Mouse (Mus musculus) embryo, embryonic 11 days (tissue): Measurements from ENCODE around the gene Gba.
A peak's percentile ranks its signal among the peaks of the same experiment; 100 is the strongest.
"Not testable (repeated sequence)": the region's sequence is repeated elsewhere in the genome, so short reads cannot be mapped to it uniquely, and the experiment has no call there.

Source experiments
- DNase-seq: peaks from one replicate; pipeline ENCODE4 v3.0.0-alpha.2; 2015

Gba gene

GRCm38 (mm10) chr3:89216407-89216806, 13.7 kb downstream of the Gba start:
- DNase-seq = not testable (repeated sequence)

GRCm38 (mm10) chr3:89218271-89218670, 15.5 kb downstream of the Gba start:
- DNase-seq = no peak

GRCm38 (mm10) chr3:89219546-89219945, 16.8 kb downstream of the Gba start:
- DNase-seq = peak; percentile 39

GRCm38 (mm10) chr3:89221167-89221566, 18.4 kb downstream of the Gba start:
- DNase-seq = no peak

GRCm38 (mm10) chr3:89224796-89225195, 22.1 kb downstream of the Gba start:
- no peak for DNase-seq

- no peak for DNase-seq
Observed at GRCm38 (mm10) chr3:89225321-89225815, 22.6 kb downstream of the Gba start.

GRCm38 (mm10) chr3:89225918-89226317, 23.2 kb downstream of the Gba start:
- DNase-seq = peak; percentile 89

- no peak for DNase-seq
Observed at GRCm38 (mm10) chr3:89226361-89226760, 23.6 kb downstream of the Gba start.

GRCm38 (mm10) chr3:89226900-89227299, 24.2 kb downstream of the Gba start, which contains the start of gene Mtx1:
Gene Mtx1, minus strand, starts transcription at chr3:89227088.
- no peak for DNase-seq

- peak; percentile 96 for DNase-seq
Observed at GRCm38 (mm10) chr3:89227307-89228179, 24.8 kb downstream of the Gba start.

- DNase-seq = peak; percentile 92
Observed at GRCm38 (mm10) chr3:89228180-89228549, 25.4 kb downstream of the Gba start.

GRCm38 (mm10) chr3:89228836-89229235, 26.1 kb downstream of the Gba start, which contains the start of gene Muc1:
Gene Muc1, plus strand, starts transcription at chr3:89229057.
- DNase-seq = no peak

GRCm38 (mm10) chr3:89229276-89229675, 26.5 kb downstream of the Gba start:
- no peak for DNase-seq

- no peak for DNase-seq
Observed at GRCm38 (mm10) chr3:89230561-89230960, 27.8 kb downstream of the Gba start.

- DNase-seq = no peak
Observed at GRCm38 (mm10) chr3:89231345-89231744, 28.6 kb downstream of the Gba start.

- DNase-seq = no peak
Observed at GRCm38 (mm10) chr3:89231772-89232275, 29.1 kb downstream of the Gba start.

GRCm38 (mm10) chr3:89232614-89233013, 29.9 kb downstream of the Gba start:
- DNase-seq = no peak

- DNase-seq = no peak
Observed at GRCm38 (mm10) chr3:89233562-89234110, 30.9 kb downstream of the Gba start.

- DNase-seq = no peak
Observed at GRCm38 (mm10) chr3:89236516-89236915, 33.8 kb downstream of the Gba start.

- DNase-seq = no peak
Observed at GRCm38 (mm10) chr3:89237682-89238081, 35.0 kb downstream of the Gba start.

- no peak for DNase-seq
Observed at GRCm38 (mm10) chr3:89238494-89238893, 35.8 kb downstream of the Gba start.

GRCm38 (mm10) chr3:89242331-89242895, 39.7 kb downstream of the Gba start:
- peak; percentile 59 for DNase-seq

GRCm38 (mm10) chr3:89243609-89244008, 40.9 kb downstream of the Gba start:
- DNase-seq = peak; percentile 74
